Mouse (Mus musculus) small intestine, adult 2 months (tissue): Measurements from ENCODE around the gene Gm49345. TPM values are rescaled to one million over a fixed set of nuclear protein-coding genes. Genes with fewer than 3 reads are reported as not detected.

Experiments
- H3K27ac ChIP-seq: fragments of 200-500 bp; 2 replicates; pipeline ENCODE4 v1.5.1; 2012; ENCODE audit warnings: low read depth, low read length, control low read depth, inconsistent platforms; ENCODE audit not compliant: insufficient read depth
- H3K27me3 ChIP-seq: fragments of 200-500 bp; 2 replicates; pipeline ENCODE4 v1.6.1; 2012; ENCODE audit warnings: mild to moderate bottlenecking, moderate library complexity, low read length, inconsistent platforms; ENCODE audit not compliant: control insufficient read depth, insufficient read depth
- H3K36me3 ChIP-seq: fragments of 200-500 bp; 2 replicates; pipeline ENCODE4 v1.6.1; 2012; ENCODE audit warnings: mild to moderate bottlenecking, low read length, control low read depth, inconsistent platforms; ENCODE audit not compliant: control insufficient read depth, insufficient read depth
- H3K4me1 ChIP-seq: fragments of 200-500 bp; 2 replicates; pipeline ENCODE4 v1.6.1; 2012; ENCODE audit warnings: low read length, inconsistent platforms, mixed read lengths; ENCODE audit not compliant: control insufficient read depth, insufficient read depth, insufficient read length
- H3K4me3 ChIP-seq: fragments of 200-500 bp; 2 replicates; pipeline ENCODE4 v1.5.1; 2012; ENCODE audit warnings: low read depth, mild to moderate bottlenecking, control low read depth, inconsistent platforms, low read length, moderate library complexity
- CTCF ChIP-seq: fragments of 200-500 bp; IDR thresholded peaks from 2 replicates; pipeline ENCODE4 v1.5.1; 2012; ENCODE audit warnings: low read depth, mild to moderate bottlenecking, control low read depth, inconsistent platforms, low read length, moderate library complexity, mixed read lengths; ENCODE audit not compliant: insufficient replicate concordance, insufficient read length; ENCODE audit errors: extremely low read depth
- POLR2A ChIP-seq: fragments of 200-500 bp; IDR thresholded peaks from 2 replicates; pipeline ENCODE4 v1.6.1; 2012; ENCODE audit warnings: low read depth, mild to moderate bottlenecking, control low read depth, inconsistent platforms, low read length, moderate library complexity
- WGBS: fragments of 180-500 bp; shearing (Covaris S2); methylation state at CpG from one replicate; pipeline ENCODE4 v1.1.7; 2018; 5-methylcytosine and 5-hydroxymethylcytosine counted together
- polyA plus RNA-seq: library from polyadenylated mRNA; depleted of rRNA; stranded (reverse); fragments of >200 nt; gene quantifications from 2 replicates; pipeline ENCODE4 v1.2.3, GENCODE M21; 2012; rRNA removed

The Gm49345 gene
- polyA plus RNA-seq, 1 experiment, result not detected

DNA sequence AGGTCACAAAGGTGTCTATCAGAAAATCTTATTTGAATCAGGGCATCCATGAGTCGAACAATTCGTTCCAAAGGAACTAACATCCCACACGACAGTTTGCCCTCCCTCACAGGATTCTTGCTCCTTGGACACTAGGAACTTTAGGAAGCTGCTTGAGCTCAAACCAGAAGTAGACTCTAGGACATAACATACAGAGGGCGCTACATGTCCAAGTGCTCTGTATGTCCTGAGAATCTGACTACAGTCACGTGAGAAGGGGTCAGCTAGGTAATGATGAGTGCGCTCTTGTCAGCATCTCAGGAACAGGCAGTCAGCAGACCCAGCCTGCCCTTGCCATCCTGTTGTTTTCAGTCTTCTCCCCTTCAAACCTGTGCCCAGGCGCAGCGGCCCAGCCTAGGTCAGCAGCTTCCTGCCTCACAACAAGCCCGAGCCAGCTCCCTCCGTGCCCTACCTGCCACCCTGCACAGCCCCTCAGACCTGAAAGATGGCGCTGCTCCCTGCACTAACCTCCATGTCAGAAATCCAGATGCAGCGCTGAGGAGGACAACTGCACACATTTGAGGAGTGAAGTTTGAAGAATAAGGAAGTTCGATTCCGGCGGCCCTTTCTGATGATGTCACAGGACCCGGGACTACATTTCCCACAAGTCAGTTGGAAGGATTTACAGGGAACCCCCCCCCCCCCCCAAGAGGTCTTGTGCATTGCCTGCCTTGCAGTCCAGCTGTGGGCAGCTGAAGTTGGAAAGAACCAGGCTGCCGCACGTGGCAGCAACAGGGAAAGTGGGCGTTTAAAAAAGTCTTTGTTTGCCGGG is 28.3 kb downstream of the Gm49345 start, which contains the start of gene Zfp729b:
Zfp729b (minus strand) TSS at position 642 of the 811 bp plus-strand sequence.
- H3K27me3 ChIP-seq, result no peaks in the 10 kb centered on the region
- peaks cover 3% of the 10 kb centered on the region; the same call in 1 of the 2 replicates for H3K4me1 ChIP-seq
- TF ChIP-seq POLR2A (0 out of 2 replicates have a peak, but pooled peaks have one; percentile 10), CTCF (no peak)
- whole genome bisulfite sequencing, result 1% methylated on average over 20 of the region's 20 CpGs
- H3K4me3 ChIP-seq, result peak within 1 kb of the TSS; percentile 91
- peak within 1 kb of the TSS; percentile 66 for H3K27ac ChIP-seq
- no peaks in the 10 kb centered on the region for H3K36me3 ChIP-seq

DNA sequence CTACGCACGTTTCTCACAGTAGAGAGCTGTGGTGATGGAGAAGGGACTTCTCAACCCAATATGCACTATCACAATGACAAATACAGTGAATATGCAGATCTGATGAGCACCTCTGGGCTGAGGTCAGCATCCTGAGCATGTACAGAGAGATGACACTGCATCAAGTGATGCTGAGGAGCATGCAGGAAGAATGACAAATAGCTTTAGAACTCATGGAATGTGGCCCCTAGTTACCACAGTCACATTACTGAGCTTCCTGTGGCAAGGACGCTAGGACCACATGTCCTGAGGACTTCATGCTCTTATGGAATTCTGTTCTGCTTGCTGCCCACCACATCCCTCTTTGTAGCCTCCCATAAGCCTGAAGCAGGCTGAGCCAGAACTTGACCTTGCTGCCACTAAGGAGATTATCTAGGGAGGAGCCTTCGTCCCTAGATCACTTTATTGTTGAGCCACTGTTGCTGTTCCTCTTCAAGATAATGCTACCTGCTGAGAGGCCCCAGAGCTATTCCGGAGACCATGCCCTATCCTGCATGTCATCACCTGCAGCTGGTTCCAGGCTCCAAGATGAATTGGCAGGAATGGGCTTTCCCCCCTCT is 64.9 kb downstream of the Gm49345 start:
- H3K4me1 ChIP-seq, result no peaks in the 10 kb centered on the region
- no peak overlapping the region for H3K4me3 ChIP-seq
- 73% methylated on average over 5 of the region's 5 CpGs for WGBS
- no peak for TF ChIP-seq CTCF
- no peak for TF ChIP-seq POLR2A
- no peaks in the 10 kb centered on the region for H3K36me3 ChIP-seq
- H3K27me3 ChIP-seq, result no peaks in the 10 kb centered on the region
- no peak overlapping the region for H3K27ac ChIP-seq

DNA sequence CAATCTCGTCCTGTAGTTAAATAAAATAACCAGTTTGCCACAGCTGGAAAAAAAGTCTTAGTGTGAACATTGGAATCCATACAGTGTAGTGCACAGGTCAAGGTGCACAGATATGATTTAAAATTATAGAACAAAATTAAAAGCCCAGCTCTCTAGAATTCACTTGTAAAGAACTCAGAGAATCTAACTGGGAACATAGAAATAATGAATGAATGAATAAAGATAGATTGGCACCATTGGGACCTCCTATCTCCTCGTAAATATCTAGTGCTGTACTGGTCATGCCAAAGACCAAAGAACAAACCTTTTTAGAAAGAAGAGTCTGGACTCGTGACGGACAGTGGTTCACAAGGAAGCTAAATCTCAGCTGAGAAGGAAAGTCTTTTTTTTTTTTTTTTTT is 83.8 kb downstream of the Gm49345 start, which contains the start of gene Zfp748:
Zfp748 (minus strand) TSS at position 101 of the 400 bp plus-strand sequence.
- Histone ChIP-seq H3K36me3 (no peaks in the 10 kb centered on the region; the same call in 1 of the 2 replicates), H3K27ac (peak within 1 kb of the TSS; percentile 68), H3K4me1 (0 out of 2 replicates have a peak, but pooled peaks cover 4% of the 10 kb centered on the region), H3K27me3 (no peaks in the 10 kb centered on the region), H3K4me3 (peak within 1 kb of the TSS; percentile 72)
- no peak for TF ChIP-seq CTCF
- no peak for TF ChIP-seq POLR2A
- 66% methylated on average over 4 of the region's 4 CpGs for WGBS

DNA sequence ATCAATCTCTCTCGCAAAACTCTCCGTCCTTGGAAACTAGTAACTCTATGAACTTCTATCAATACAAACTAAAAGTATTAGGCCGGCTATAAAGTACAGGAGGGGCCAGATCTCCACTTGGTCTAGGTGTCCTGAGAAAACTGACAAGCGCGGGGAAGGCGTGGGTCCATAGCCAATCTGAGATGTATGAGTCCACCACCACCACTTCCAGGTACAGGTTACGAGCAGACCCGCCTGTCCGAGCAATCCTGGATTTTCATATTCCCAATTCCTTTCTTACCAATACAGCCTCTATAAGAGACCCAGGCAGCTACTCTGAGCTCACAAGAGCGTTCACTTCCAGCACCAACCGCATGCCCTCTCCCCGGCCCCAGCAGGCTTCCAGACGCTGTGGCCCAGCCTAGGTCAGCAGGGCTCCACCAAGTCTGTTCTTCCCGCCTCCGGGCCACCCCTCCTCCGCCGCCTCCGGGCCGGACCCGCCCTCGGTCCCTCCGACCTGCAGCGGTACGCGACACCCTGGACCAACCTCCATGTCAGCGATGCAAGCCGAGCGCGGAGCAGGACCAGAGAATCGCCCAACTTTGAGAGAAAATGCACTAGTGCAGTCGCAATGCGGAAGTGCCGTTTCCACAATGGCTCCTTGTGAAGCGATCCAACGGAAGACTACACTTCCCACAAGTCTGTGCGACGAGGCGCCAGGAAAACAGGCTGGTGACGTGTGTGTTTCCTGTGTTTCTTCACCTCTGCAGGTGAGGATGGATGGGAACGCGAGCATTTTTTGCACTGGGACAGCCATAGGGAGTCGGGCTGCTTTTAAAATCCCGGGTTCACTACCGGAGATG is 84.8 kb downstream of the Gm49345 start:
- no peaks in the 10 kb centered on the region; the same call in 1 of the 2 replicates for H3K36me3 ChIP-seq
- under 1% methylated on average over 44 of the region's 44 CpGs for WGBS
- TF ChIP-seq CTCF (no peak), POLR2A (peak; percentile 54; the same call in 1 of the 2 replicates)
- no peaks in the 10 kb centered on the region for H3K27me3 ChIP-seq
- 0 out of 2 replicates have a peak, but pooled peaks cover 4% of the 10 kb centered on the region for H3K4me1 ChIP-seq
- H3K27ac ChIP-seq, result peak overlapping the region; percentile 68
- peak overlapping the region; percentile 72 for H3K4me3 ChIP-seq

DNA sequence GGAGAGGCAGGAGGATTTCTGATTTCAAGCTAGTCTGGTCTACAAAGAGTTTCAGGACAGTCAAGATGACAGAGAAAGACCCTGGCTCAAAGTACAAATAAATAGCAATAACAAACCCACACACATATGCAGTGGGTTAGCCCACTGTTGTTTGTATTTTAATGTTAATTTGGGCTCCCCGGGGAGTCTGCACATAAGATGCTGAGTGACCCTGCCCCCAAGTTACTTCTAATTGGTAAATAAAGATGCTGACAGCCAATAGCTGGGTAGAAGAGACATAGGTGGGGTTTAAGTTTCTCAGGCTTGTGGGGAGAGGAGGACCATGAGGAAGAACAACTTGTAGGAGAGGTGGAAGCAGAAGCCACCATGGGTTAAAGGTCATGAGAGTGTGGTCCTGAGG is 91.6 kb downstream of the Gm49345 start:
- no peak for TF ChIP-seq CTCF
- TF ChIP-seq POLR2A, result no peak
- WGBS, result 91% methylated on average over 1 of the region's 1 CpGs
- H3K27ac ChIP-seq, result no peak overlapping the region
- H3K27me3 ChIP-seq, result no peaks in the 10 kb centered on the region
- H3K4me1 ChIP-seq, result no peaks in the 10 kb centered on the region
- no peak overlapping the region for H3K4me3 ChIP-seq
- H3K36me3 ChIP-seq, result peaks cover 32% of the 10 kb centered on the region

Other genes starting within 250 kb of the Gm49345 start
- 0.60 and 0.65 TPM in 2 replicates for gene Zfp429, start 237.9 kb downstream of the Gm49345 start, polyA plus RNA-seq
- 0.08 and 0.11 TPM in 2 replicates for gene Zfp459, start 216.4 kb downstream of the Gm49345 start, polyA plus RNA-seq
- gene Zfp874a, start 186.1 kb downstream of the Gm49345 start, polyA plus RNA-seq, result 0.08 and 0.58 TPM in 2 replicates
- 0.33 and 0.46 TPM in 2 replicates for gene Zfp874b, start 153.5 kb downstream of the Gm49345 start, polyA plus RNA-seq
- 0.14 TPM in 1 of 2 replicates, not detected in the other for gene Zfp58, start 137.2 kb downstream of the Gm49345 start, polyA plus RNA-seq
- not detected in 2 replicates for gene Gm26965, start 111.6 kb downstream of the Gm49345 start, polyA plus RNA-seq
- gene Zfp87, start 111.6 kb downstream of the Gm49345 start, polyA plus RNA-seq, result 8.1 and 11.7 TPM in 2 replicates
- 1.2 TPM in 2 replicates for gene Zfp748, start 83.9 kb downstream of the Gm49345 start, polyA plus RNA-seq
- 0.01 and 0.08 TPM in 2 replicates for gene Zfp729b, start 28.1 kb downstream of the Gm49345 start, polyA plus RNA-seq
- 0.09 and 0.46 TPM in 2 replicates for gene Zfp729a, start within 50 bp of the Gm49345 start, polyA plus RNA-seq
- gene Zfp738, start 49.3 kb upstream of the Gm49345 start, polyA plus RNA-seq, result 1.4 and 2.2 TPM in 2 replicates
- 0.08 and 0.13 TPM in 2 replicates for gene Zfp65, start 91.4 kb upstream of the Gm49345 start, polyA plus RNA-seq
- gene Zfp85, start 117.5 kb upstream of the Gm49345 start, polyA plus RNA-seq, result 0.10 TPM in 1 of 2 replicates, not detected in the other
- gene Zfp493, start 141.9 kb upstream of the Gm49345 start, polyA plus RNA-seq, result 0.22 and 0.28 TPM in 2 replicates
- 0.19 TPM in 1 of 2 replicates, not detected in the other for gene Zfp273, start 176.0 kb upstream of the Gm49345 start, polyA plus RNA-seq
- not detected in 2 replicates for gene Gm10037, start 193.3 kb upstream of the Gm49345 start, polyA plus RNA-seq
- not detected in 2 replicates for gene BC048507, start 225.6 kb upstream of the Gm49345 start, polyA plus RNA-seq